Mouse (Mus musculus) macrophage (primary cell): Measurements from ENCODE around the gene Defb18. TPM values are rescaled to one million over a fixed set of nuclear protein-coding genes. Genes with fewer than 3 reads are reported as not detected.
"Not testable (repeated sequence)": the region's sequence is repeated elsewhere in the genome, so short reads cannot be mapped to it uniquely, and the experiment has no call there.

ENCODE experiments used
- H3K27ac ChIP-seq: fragments of 350-480 bp; formaldehyde crosslinking; 2 replicates; pipeline ENCODE4 v1.9.0; 2021
- H3K36me3 ChIP-seq: fragments of 350-480 bp; formaldehyde crosslinking; 2 replicates; pipeline ENCODE4 v1.9.0; 2021; ENCODE audit errors: inconsistent target
- H3K4me3 ChIP-seq: fragments of 350-480 bp; formaldehyde crosslinking; 2 replicates; pipeline ENCODE4 v1.9.0; 2021; ENCODE audit errors: inconsistent target
- H3K79me2 ChIP-seq: fragments of 350-480 bp; formaldehyde crosslinking; 2 replicates; pipeline ENCODE4 v1.9.0; 2021; ENCODE audit errors: inconsistent target
- WGBS: methylation state at CpG from one replicate; pipeline ENCODE4 v1.1.7; 2026; ENCODE audit warnings: inconsistent platforms; ENCODE audit not compliant: missing documents; 5-methylcytosine and 5-hydroxymethylcytosine counted together
- polyA plus RNA-seq: library from polyadenylated mRNA; stranded (reverse); fragments of 250-400 nt; gene quantifications from 3 replicates; pipeline ENCODE4 v1.2.4, GENCODE M21; 2018; ENCODE audit warnings: inconsistent platforms
- total RNA-seq, 78 experiments: library from RNA; depleted of rRNA; stranded (reverse); fragments of 250-400 nt; gene quantifications; 1 replicate in 9 of 78; 2 replicates in 24 of 78; 3 replicates in 43 of 78; 4 replicates in 2 of 78; pipeline ENCODE4 v1.2.4; 2018; ENCODE audit warnings: inconsistent platforms in 56 of 78

Defb18 gene
- not detected for total RNA-seq (2018; cell fraction: chromatin; rRNA removed)
- not detected for total RNA-seq (2018; cell fraction: cytosol; rRNA removed)
- not detected for total RNA-seq (2018; cell fraction: nucleus; rRNA removed)
- not detected in 3 replicates for polyA plus RNA-seq

DNA sequence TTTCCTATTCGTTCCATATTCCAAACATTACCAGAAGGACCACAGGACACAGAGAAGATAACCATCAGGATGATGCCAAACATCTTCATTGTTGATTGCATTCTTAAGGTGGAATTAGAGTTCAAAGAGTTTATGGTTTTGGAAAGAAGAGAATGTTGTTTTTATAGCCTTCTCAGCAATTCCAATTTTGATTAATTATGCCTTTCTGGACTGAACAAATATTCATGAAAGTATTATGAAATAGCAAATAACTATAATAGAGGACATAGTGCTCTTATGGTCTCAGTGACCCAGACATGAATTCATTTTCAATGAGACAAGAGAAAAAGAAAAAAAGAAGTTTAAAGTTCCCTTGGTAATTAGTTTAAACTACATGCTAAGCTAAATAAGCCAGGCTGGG is at the start of gene Defb18:
TSS of gene Defb18 (minus strand) at position 101 of the 400 bp plus-strand sequence.
- Histone ChIP-seq H3K4me3 (no peak within 1 kb of the TSS), H3K27ac (no peak within 1 kb of the TSS)
- WGBS: 75% methylated on average over 1 of the region's 1 CpGs

DNA sequence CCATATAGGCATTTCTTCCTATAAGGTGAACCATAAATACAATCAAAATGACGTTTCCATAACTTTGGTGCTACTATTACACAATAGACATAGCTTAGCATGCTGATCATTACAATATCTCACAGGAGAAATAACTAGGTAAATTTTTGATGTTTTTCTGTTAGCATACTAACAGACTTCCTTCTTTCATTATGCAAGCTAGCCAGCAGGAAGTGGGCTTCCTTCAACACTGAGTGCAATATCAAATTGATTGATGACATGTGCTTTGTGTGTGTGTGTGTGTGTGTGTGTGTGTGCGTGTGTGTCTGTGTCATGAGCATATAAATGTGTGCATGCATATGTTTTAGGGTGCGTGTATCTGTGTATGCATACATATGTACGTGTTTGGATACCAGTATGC is 33.9 kb upstream of the Defb18 start:
- 41% methylated on average over 4 of the region's 4 CpGs for WGBS
- Histone ChIP-seq H3K27ac (no peak overlapping the region), H3K36me3 (no peaks in the 10 kb centered on the region), H3K79me2 (no peaks in the 10 kb centered on the region), H3K4me3 (no peak overlapping the region)

More for the DNA sequence above, at the start of gene Defb18:
- H3K36me3 ChIP-seq: no peaks in the 10 kb centered on the region
- H3K79me2 ChIP-seq: no peaks in the 10 kb centered on the region

DNA sequence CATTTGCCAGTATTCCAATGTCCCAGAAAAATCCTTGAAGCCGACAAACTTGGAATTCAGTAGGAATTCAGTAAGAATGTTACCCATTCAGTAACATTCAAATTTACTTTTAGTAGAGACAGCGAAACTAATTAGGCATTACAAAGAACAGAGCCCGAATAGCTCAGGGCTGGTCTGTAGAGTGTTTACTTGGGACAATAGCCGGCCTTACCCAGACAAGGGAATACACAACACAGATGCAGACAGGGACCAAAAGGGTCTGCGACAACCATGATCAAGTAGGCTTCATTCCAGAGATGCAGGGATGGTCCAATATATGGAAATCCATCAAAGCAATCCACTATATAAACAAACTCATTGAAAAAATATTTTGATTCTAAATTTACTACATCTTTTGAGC is 31.6 kb upstream of the Defb18 start:
- Histone ChIP-seq H3K36me3 (no peaks in the 10 kb centered on the region), H3K27ac (no peak overlapping the region), H3K4me3 (no peak overlapping the region), H3K79me2 (no peaks in the 10 kb centered on the region)
- WGBS: 89% methylated on average over 5 of the region's 5 CpGs

DNA sequence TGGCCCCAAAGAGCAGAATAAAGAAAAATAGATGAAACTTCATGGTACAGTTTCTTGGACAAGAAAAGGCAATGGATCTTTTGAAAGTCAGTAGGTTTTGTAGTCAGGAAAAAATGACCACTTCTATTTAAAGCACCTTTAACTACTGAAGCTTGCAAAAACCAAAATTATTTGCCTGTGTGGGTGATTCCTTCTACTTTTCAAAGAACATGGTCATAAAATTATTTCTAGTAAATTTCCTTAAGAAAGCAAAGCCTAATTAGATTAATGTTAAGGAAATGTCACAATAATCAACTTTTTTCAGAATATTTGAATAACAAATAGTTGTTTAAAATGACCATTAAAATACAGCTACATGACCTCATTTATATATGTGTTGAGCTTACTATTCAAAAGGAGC is 27.8 kb upstream of the Defb18 start, which contains the start of gene Defb41:
TSS of gene Defb41 (minus strand) at position 101 of the 400 bp plus-strand sequence.
- no peak within 1 kb of the TSS for H3K4me3 ChIP-seq
- no peaks in the 10 kb centered on the region for H3K79me2 ChIP-seq
- no peak within 1 kb of the TSS for H3K27ac ChIP-seq
- no peaks in the 10 kb centered on the region for H3K36me3 ChIP-seq

DNA sequence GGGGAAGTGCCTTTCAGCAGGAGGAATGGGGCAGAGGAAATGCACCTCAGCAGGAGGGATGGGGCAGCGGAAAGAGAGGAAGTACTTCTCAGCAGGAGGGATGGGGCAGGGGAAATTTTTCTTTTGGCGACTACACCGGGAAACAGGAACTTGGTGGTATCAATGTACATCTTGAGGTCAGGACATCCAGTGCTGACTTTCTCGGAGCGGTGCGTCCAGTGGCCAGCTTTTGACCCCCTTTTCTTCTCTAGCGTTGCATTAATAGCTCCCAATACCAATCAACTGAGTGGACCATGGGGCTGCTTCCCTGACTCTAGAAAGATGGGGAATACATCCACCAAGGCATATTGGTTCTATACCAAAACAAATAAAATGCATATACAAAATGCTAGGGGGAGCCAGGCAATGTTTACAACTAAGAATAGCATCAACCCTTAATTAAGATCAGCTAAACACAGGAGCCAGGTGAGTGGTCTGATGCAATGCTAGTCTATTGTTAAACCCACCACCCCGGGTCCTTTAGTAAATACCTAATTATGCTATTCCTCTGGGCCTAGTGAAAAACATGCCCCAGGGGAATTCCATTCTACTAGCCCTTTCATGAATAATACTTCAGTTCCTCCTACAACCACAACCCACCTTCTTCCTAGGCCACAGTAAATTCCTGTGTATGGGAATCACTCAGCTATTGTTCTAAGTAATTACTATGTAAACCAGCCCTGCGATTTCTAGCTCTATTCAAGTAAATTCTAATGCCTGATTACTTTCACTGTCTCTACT is 8.7 kb upstream of the Defb18 start:
- not testable (repeated sequence) for H3K36me3 ChIP-seq, H3K4me3 ChIP-seq, H3K27ac ChIP-seq, H3K79me2 ChIP-seq
- 85% methylated on average over 8 of the region's 9 CpGs for WGBS

DNA sequence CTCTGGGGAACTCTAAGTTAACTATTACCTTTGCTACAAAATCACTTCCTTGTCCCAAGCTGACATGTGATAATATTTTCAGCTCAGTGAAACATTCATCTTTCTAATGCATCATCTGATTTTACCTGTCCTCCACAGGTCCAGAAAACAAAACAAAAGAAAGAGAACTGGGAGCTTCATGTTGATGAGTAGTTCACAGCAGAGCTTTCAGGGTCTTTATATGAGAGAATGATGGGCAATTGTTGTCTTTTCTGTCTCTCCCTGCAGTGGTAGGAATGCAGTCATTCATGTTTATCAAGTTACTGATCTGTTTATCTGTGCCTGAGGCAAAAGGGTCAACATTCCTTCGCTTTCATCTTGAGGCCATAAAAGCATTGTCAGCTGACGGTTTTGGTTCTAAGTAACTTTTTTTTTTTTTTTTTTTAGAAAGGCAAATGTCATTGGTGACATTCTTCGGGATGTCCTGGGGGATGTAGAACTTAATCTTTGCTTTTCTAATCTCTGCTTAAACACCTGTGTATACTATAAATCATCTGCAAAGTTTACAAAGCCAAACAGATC is 13.8 kb downstream of the Defb18 start:
- Histone ChIP-seq H3K27ac (no peak overlapping the region), H3K4me3 (no peak overlapping the region), H3K36me3 (no peaks in the 10 kb centered on the region), H3K79me2 (no peaks in the 10 kb centered on the region)
- 86% methylated on average over 3 of the region's 3 CpGs for WGBS

DNA sequence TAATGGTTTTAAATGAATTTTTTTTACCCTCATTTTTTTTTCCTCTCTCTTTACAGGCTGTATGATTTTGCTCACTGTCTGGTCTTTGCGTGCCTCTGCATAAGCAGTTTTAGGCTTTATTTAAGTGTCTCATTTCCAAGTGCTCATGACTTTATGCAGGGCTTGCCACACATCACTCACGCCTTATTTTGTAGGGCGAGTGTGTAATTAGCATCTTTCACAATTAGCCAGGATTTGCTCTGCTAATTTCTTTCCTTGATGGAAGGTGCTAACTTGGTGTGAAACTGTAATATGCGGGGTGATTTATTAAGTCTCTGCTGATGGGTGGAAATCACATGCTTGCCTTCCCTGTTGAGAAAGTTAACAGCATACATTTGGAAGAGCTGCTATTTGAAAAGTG is 45.5 kb downstream of the Defb18 start:
- WGBS: 79% methylated on average over 4 of the region's 4 CpGs
- Histone ChIP-seq H3K36me3 (no peaks in the 10 kb centered on the region), H3K27ac (no peak overlapping the region), H3K4me3 (no peak overlapping the region), H3K79me2 (no peaks in the 10 kb centered on the region)

DNA sequence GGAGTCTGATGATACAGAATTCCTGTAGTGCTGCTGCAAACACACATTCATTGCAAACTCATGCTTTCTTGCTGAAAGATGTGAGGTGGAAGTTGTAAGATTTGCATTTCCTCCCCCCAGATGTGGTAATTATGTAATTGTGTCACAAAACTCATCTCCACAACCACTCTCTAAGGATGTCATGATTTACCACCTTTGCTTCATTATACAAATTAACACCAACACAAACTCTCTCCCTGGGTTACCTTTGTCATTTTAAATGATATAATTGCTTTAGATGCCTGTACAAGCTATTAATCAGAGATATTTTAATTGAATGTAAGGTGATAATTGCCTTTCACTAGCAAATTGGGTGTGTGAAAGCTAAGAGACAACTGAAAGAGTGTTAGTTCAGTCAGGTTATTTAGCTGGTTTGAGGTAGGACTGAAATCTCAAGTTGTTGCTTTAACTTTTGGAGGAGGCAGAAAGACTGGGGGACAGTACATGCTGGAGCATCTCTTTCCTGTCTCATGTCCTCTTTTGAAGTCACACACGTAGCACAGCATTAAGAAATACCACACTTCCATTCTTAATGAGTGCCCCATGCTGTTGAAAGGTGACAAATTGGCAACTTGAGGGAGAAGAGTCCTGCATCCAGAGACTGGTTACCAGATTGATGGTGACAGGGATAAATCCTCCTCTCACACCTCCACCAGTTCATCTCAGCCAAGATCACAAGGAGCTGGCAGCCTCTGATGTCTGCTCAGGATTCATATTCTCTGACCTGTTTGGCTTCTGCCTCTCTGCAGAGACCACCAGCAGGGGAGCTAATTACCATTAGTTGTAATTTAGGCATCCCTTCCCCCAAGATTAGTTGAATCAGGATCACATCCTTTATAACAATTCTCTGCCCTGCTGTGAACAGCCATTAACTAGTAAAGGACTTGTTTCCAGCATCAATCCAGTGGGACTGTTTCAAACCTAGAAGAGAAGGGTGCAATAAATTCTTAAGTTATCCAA is 46.2 kb downstream of the Defb18 start:
- no peak overlapping the region for H3K4me3 ChIP-seq
- no peak overlapping the region for H3K27ac ChIP-seq
- H3K36me3 ChIP-seq: no peaks in the 10 kb centered on the region
- WGBS: 65% methylated on average over 1 of the region's 1 CpGs
- no peaks in the 10 kb centered on the region for H3K79me2 ChIP-seq

Other genes with a start within 250 kb of the Defb18 start
- gene Crisp4, start 91.5 kb downstream of the Defb18 start, polyA plus RNA-seq: not detected in 3 replicates
- not detected in 3 replicates for gene Defb41, start 27.7 kb upstream of the Defb18 start, polyA plus RNA-seq